Mouse (Mus musculus) midbrain, postnatal 0 days (tissue): ENCODE results near the gene Clrn3. TPM values are rescaled to one million over a fixed set of nuclear protein-coding genes. Genes with fewer than 3 reads are reported as not detected.

ENCODE experiments used
- ATAC-seq: fragments of 200-750 bp; cut with Nextera tagmentation; 2 replicates; pipeline ENCODE4 v1.8.0; 2017; ENCODE audit warnings: moderate number of reproducible peaks, mild to moderate bottlenecking, moderate TSS enrichment, moderate library complexity; ENCODE audit not compliant: low FRiP score
- DNase-seq: peaks from one replicate; pipeline ENCODE4 v3.0.0-alpha.2; 2015; ENCODE audit warnings: low spot score
- H3K27ac ChIP-seq: fragments of 300-500 bp; sonication (generic); 2 replicates; pipeline ENCODE4 v1.5.1; 2014; ENCODE audit warnings: low read depth, mild to moderate bottlenecking, low read length, mixed read lengths
- H3K27me3 ChIP-seq: fragments of 300-500 bp; sonication (generic); 2 replicates; pipeline ENCODE4 v1.6.1; 2014; ENCODE audit warnings: low read length, control low read depth, mixed read lengths; ENCODE audit not compliant: insufficient read depth
- H3K36me3 ChIP-seq: fragments of 300-500 bp; sonication (generic); 2 replicates; pipeline ENCODE4 v1.6.1; 2014; ENCODE audit warnings: low read length, control low read depth, mixed read lengths; ENCODE audit not compliant: insufficient read depth
- H3K4me1 ChIP-seq: fragments of 300-500 bp; sonication (generic); 2 replicates; pipeline ENCODE4 v1.6.1; 2014; ENCODE audit warnings: mild to moderate bottlenecking, control low read depth, antibody characterized with exemption, low read length, mixed read lengths; ENCODE audit not compliant: insufficient read depth
- H3K4me2 ChIP-seq: fragments of 300-500 bp; sonication (generic); 2 replicates; pipeline ENCODE4 v1.6.1; 2014; ENCODE audit warnings: low read depth, mild to moderate bottlenecking, low read length, mixed read lengths; ENCODE audit not compliant: poor library complexity, severe bottlenecking
- H3K4me3 ChIP-seq: fragments of 300-500 bp; sonication (generic); 2 replicates; pipeline ENCODE4 v1.5.1; 2014; ENCODE audit warnings: low read depth, mild to moderate bottlenecking, low read length, moderate library complexity
- H3K9ac ChIP-seq: fragments of 300-500 bp; sonication (generic); replicated peaks from 2 replicates; pipeline ENCODE4 v1.6.1; 2014; ENCODE audit warnings: mild to moderate bottlenecking, low read length, moderate library complexity, mixed read lengths; ENCODE audit not compliant: poor library complexity, severe bottlenecking
- H3K9me3 ChIP-seq: fragments of 300-500 bp; sonication (generic); 2 replicates; pipeline ENCODE4 v1.6.1; 2016; ENCODE audit warnings: low read length, control low read depth
- CTCF ChIP-seq: IDR thresholded peaks from 2 replicates; pipeline ENCODE4 v1.5.1; 2016; ENCODE audit warnings: antibody characterized with exemption, mild to moderate bottlenecking
- WGBS: fragments of 180-500 bp; shearing (Covaris S2); extraction: QIAGEN DNeasy Blood & Tissue Kit; methylation state at CpG from one replicate; pipeline ENCODE4 v1.1.7; 2014; 5-methylcytosine and 5-hydroxymethylcytosine counted together
- polyA plus RNA-seq: library from polyadenylated mRNA; unstranded; fragments of >200 nt; fragmentation: Nextera tagmentation; extraction: Ambion mirVana; gene quantifications from 2 replicates; pipeline ENCODE4 v1.2.1, GENCODE M21; 2015
- total RNA-seq: library from RNA; depleted of rRNA; stranded (reverse); fragments of >200 nt; gene quantifications from 2 replicates; pipeline ENCODE4 v1.2.3, GENCODE M21; 2014

Gene Clrn3
- total and polyA plus RNA-seq, 2 experiments from 2014 or later, result not detected

- 66% methylated on average over 3 of the region's 3 CpGs for WGBS
- H3K4me1 ChIP-seq, result peaks cover 8% of the 10 kb centered on the region; the same call in 1 of the 2 replicates
- H3K4me2 ChIP-seq, result no peak overlapping the region
- H3K27ac ChIP-seq, result no peak overlapping the region
- no peaks in the 10 kb centered on the region for H3K36me3 ChIP-seq
- no peaks in the 10 kb centered on the region for H3K27me3 ChIP-seq
- H3K4me3 ChIP-seq, result no peak overlapping the region
- DNase-seq (no peak), ATAC-seq (no peak)
- H3K9ac ChIP-seq, result no peak overlapping the region
- no peaks in the 10 kb centered on the region for H3K9me3 ChIP-seq
- TF ChIP-seq CTCF, result no peak
Observed at GRCm38 (mm10) chr7:135542235-135542634, 13.8 kb upstream of the Clrn3 start.

- no peak for TF ChIP-seq CTCF
- Histone ChIP-seq H3K27ac (no peak overlapping the region), H3K4me2 (peak overlapping the region; percentile 76), H3K9me3 (no peaks in the 10 kb centered on the region), H3K9ac (no peak overlapping the region), H3K4me3 (peak overlapping the region; percentile 81), H3K4me1 (peaks cover 8% of the 10 kb centered on the region; the same call in 1 of the 2 replicates), H3K36me3 (no peaks in the 10 kb centered on the region), H3K27me3 (no peaks in the 10 kb centered on the region)
- ATAC-seq (no peak), DNase-seq (no peak)
- WGBS, result 94% methylated on average over 2 of the region's 2 CpGs
Observed at GRCm38 (mm10) chr7:135539429-135539828, 11.0 kb upstream of the Clrn3 start.

- Histone ChIP-seq H3K36me3 (no peaks in the 10 kb centered on the region), H3K4me3 (peak overlapping the region; percentile 81), H3K9me3 (no peaks in the 10 kb centered on the region), H3K9ac (peak overlapping the region; percentile 83), H3K4me1 (peaks cover 8% of the 10 kb centered on the region; the same call in 1 of the 2 replicates), H3K4me2 (peak overlapping the region; percentile 76), H3K27me3 (no peaks in the 10 kb centered on the region), H3K27ac (peak overlapping the region; percentile 82)
- DNase-seq, result peak; percentile 42
- under 1% methylated on average over 68 of the region's 71 CpGs for WGBS
- peak; percentile 31; the same call in 1 of the 2 replicates for TF ChIP-seq CTCF
- peak; percentile 70 for ATAC-seq
Observed at GRCm38 (mm10) chr7:135537948-135538741, 9.7 kb upstream of the Clrn3 start.

GRCm38 (mm10) chr7:135537341-135537901 is 9.0 kb upstream of the Clrn3 start, which contains the start of gene Ptpre:
Ptpre (plus strand) TSS chr7:135537481.
- peak; percentile 75 for TF ChIP-seq CTCF

GRCm38 (mm10) chr7:135535908-135536307 is 7.5 kb upstream of the Clrn3 start:
- Histone ChIP-seq H3K27ac (no peak overlapping the region), H3K9me3 (no peaks in the 10 kb centered on the region), H3K4me2 (no peak overlapping the region), H3K9ac (no peak overlapping the region), H3K4me3 (no peak overlapping the region), H3K27me3 (no peaks in the 10 kb centered on the region), H3K4me1 (peaks cover 8% of the 10 kb centered on the region; the same call in 1 of the 2 replicates), H3K36me3 (no peaks in the 10 kb centered on the region)
- DNase-seq (no peak), ATAC-seq (no peak)
- TF ChIP-seq CTCF, result no peak
- WGBS, result 89% methylated on average over 3 of the region's 3 CpGs

More at GRCm38 (mm10) chr7:135537341-135537901, 9.0 kb upstream of the Clrn3 start, which contains the start of gene Ptpre:
- H3K4me1 ChIP-seq, result peaks cover 8% of the 10 kb centered on the region; the same call in 1 of the 2 replicates
- peak within 1 kb of the TSS; percentile 81 for H3K4me3 ChIP-seq
- 4% methylated on average over 28 of the region's 28 CpGs for WGBS
- no peaks in the 10 kb centered on the region for H3K36me3 ChIP-seq
- no peaks in the 10 kb centered on the region for H3K27me3 ChIP-seq
- peak within 1 kb of the TSS; percentile 83 for H3K9ac ChIP-seq
- H3K27ac ChIP-seq, result peak within 1 kb of the TSS; percentile 82
- ATAC-seq (peak; percentile 94), DNase-seq (peak; percentile 85)
- peak within 1 kb of the TSS; percentile 76 for H3K4me2 ChIP-seq
- H3K9me3 ChIP-seq, result no peaks in the 10 kb centered on the region
